Mouse (Mus musculus) hindbrain, embryonic 16.5 days (tissue): ENCODE measurements around the gene Mrtfb. TPM values are rescaled to one million over a fixed set of nuclear protein-coding genes. Genes with fewer than 3 reads are reported as not detected.
A peak's percentile ranks its signal among the peaks of the same experiment; 100 is the strongest.
"Not testable (repeated sequence)": the region's sequence is repeated elsewhere in the genome, so short reads cannot be mapped to it uniquely, and the experiment has no call there.

Experiments used
- ATAC-seq: fragments of 200-750 bp; cut with Nextera tagmentation; 2 replicates; pipeline ENCODE4 v1.8.0; 2017; ENCODE audit warnings: moderate TSS enrichment, moderate library complexity
- H3K27ac ChIP-seq: fragments of 300-500 bp; sonication (generic); 2 replicates; pipeline ENCODE4 v1.5.1; 2014; ENCODE audit warnings: low read depth, mild to moderate bottlenecking, control low read depth, low read length, moderate library complexity
- H3K27me3 ChIP-seq: fragments of 300-500 bp; sonication (generic); replicated peaks from 2 replicates; pipeline ENCODE4 v1.6.1; 2014; ENCODE audit warnings: low read length; ENCODE audit not compliant: control insufficient read depth, insufficient read depth
- H3K36me3 ChIP-seq: fragments of 300-500 bp; sonication (generic); 2 replicates; pipeline ENCODE4 v1.6.1; 2014; ENCODE audit warnings: mild to moderate bottlenecking, low read length, moderate library complexity, mixed read lengths; ENCODE audit not compliant: control insufficient read depth, insufficient read depth
- H3K4me1 ChIP-seq: fragments of 300-500 bp; sonication (generic); 2 replicates; pipeline ENCODE4 v1.6.1; 2014; ENCODE audit warnings: low read depth, low read length; ENCODE audit not compliant: control insufficient read depth, insufficient read depth
- H3K4me2 ChIP-seq: fragments of 300-500 bp; sonication (generic); 2 replicates; pipeline ENCODE4 v1.6.1; 2014; ENCODE audit warnings: mild to moderate bottlenecking, low read length, control low read depth, moderate library complexity
- H3K4me3 ChIP-seq: fragments of 300-500 bp; sonication (generic); 2 replicates; pipeline ENCODE4 v1.5.1; 2014; ENCODE audit warnings: mild to moderate bottlenecking, low read length, control low read depth, moderate library complexity
- H3K9ac ChIP-seq: fragments of 300-500 bp; sonication (generic); 2 replicates; pipeline ENCODE4 v1.6.1; 2014; ENCODE audit warnings: low read depth, mild to moderate bottlenecking, control low read depth, low read length, moderate library complexity
- H3K9me3 ChIP-seq: fragments of 300-500 bp; sonication (generic); 2 replicates; pipeline ENCODE4 v1.6.1; 2014; ENCODE audit warnings: mild to moderate bottlenecking, low read length, moderate library complexity; ENCODE audit not compliant: control insufficient read depth
- WGBS: fragments of 180-500 bp; shearing (Covaris S2); extraction: QIAGEN DNeasy Blood & Tissue Kit; methylation state at CpG from one replicate; pipeline ENCODE4 v1.1.7; 2014; 5-methylcytosine and 5-hydroxymethylcytosine counted together
- polyA plus RNA-seq: library from polyadenylated mRNA; unstranded; fragments of >200 nt; fragmentation: Nextera tagmentation; extraction: Ambion mirVana; gene quantifications from 2 replicates; pipeline ENCODE4 v1.2.1, GENCODE M21; 2015

Gene Mrtfb
- polyA plus RNA-seq, 1 experiment from 2014 or later = 10.5 TPM

GRCm38 (mm10) chr16:13331898-13332297 is 75.6 kb downstream of the Mrtfb start:
- Histone ChIP-seq H3K27ac (0 out of 2 replicates have a peak overlapping the region, but pooled peaks have one; percentile 34), H3K9ac (no peak overlapping the region), H3K4me3 (no peak overlapping the region), H3K9me3 (no peaks in the 10 kb centered on the region), H3K27me3 (no peaks in the 10 kb centered on the region), H3K4me2 (no peak overlapping the region), H3K36me3 (no peaks in the 10 kb centered on the region; the same call in 1 of the 2 replicates), H3K4me1 (peaks cover 4% of the 10 kb centered on the region)
- 40% methylated on average over 3 of the region's 3 CpGs for WGBS
- peak; percentile 58 for ATAC-seq

GRCm38 (mm10) chr16:13332536-13332935 is 76.3 kb downstream of the Mrtfb start:
- H3K36me3 ChIP-seq = no peaks in the 10 kb centered on the region; the same call in 1 of the 2 replicates
- ATAC-seq = no peak
- no peak overlapping the region for H3K4me3 ChIP-seq
- H3K4me2 ChIP-seq = no peak overlapping the region
- no peaks in the 10 kb centered on the region for H3K27me3 ChIP-seq
- H3K27ac ChIP-seq = no peak overlapping the region
- no peak overlapping the region for H3K9ac ChIP-seq
- 73% methylated on average over 2 of the region's 2 CpGs for WGBS
- no peaks in the 10 kb centered on the region for H3K9me3 ChIP-seq
- peaks cover 4% of the 10 kb centered on the region for H3K4me1 ChIP-seq

GRCm38 (mm10) chr16:13333781-13334341 is 77.6 kb downstream of the Mrtfb start:
- ATAC-seq = no peak
- no peaks in the 10 kb centered on the region for H3K27me3 ChIP-seq
- no peak overlapping the region for H3K4me3 ChIP-seq
- no peaks in the 10 kb centered on the region for H3K36me3 ChIP-seq
- H3K4me1 ChIP-seq = peaks cover 4% of the 10 kb centered on the region
- 83% methylated on average over 5 of the region's 5 CpGs for WGBS
- no peaks in the 10 kb centered on the region for H3K9me3 ChIP-seq
- H3K27ac ChIP-seq = no peak overlapping the region
- no peak overlapping the region for H3K9ac ChIP-seq
- no peak overlapping the region for H3K4me2 ChIP-seq

- peaks cover 4% of the 10 kb centered on the region; the same call in 1 of the 2 replicates for H3K4me1 ChIP-seq
- no peak overlapping the region for H3K9ac ChIP-seq
- WGBS = 86% methylated on average over 5 of the region's 5 CpGs
- no peak for ATAC-seq
- no peak overlapping the region for H3K4me3 ChIP-seq
- H3K27ac ChIP-seq = no peak overlapping the region
- H3K4me2 ChIP-seq = no peak overlapping the region
- no peaks in the 10 kb centered on the region for H3K9me3 ChIP-seq
- no peaks in the 10 kb centered on the region for H3K36me3 ChIP-seq
- no peaks in the 10 kb centered on the region for H3K27me3 ChIP-seq
Observed at GRCm38 (mm10) chr16:13336503-13337230, 80.4 kb downstream of the Mrtfb start.

GRCm38 (mm10) chr16:13338094-13338493 is 81.8 kb downstream of the Mrtfb start:
- H3K4me3 ChIP-seq = no peak overlapping the region
- H3K27ac ChIP-seq = no peak overlapping the region
- H3K9ac ChIP-seq = no peak overlapping the region
- no peaks in the 10 kb centered on the region for H3K4me1 ChIP-seq
- no peaks in the 10 kb centered on the region for H3K36me3 ChIP-seq
- ATAC-seq = no peak
- WGBS = 77% methylated on average over 4 of the region's 4 CpGs
- no peaks in the 10 kb centered on the region for H3K9me3 ChIP-seq
- H3K4me2 ChIP-seq = no peak overlapping the region
- no peaks in the 10 kb centered on the region for H3K27me3 ChIP-seq

- Histone ChIP-seq H3K4me2 (no peak overlapping the region), H3K4me1 (no peaks in the 10 kb centered on the region), H3K27ac (no peak overlapping the region), H3K9me3 (no peaks in the 10 kb centered on the region), H3K27me3 (no peaks in the 10 kb centered on the region), H3K9ac (no peak overlapping the region), H3K4me3 (no peak overlapping the region), H3K36me3 (no peaks in the 10 kb centered on the region)
- WGBS = 86% methylated on average over 6 of the region's 6 CpGs
- no peak for ATAC-seq
Observed at GRCm38 (mm10) chr16:13339433-13339832, 83.2 kb downstream of the Mrtfb start.

GRCm38 (mm10) chr16:13345822-13346221 is 89.5 kb downstream of the Mrtfb start:
- ATAC-seq, H3K4me3 ChIP-seq, H3K36me3 ChIP-seq, H3K9me3 ChIP-seq, H3K27ac ChIP-seq, H3K4me2 ChIP-seq, H3K27me3 ChIP-seq, H3K4me1 ChIP-seq, H3K9ac ChIP-seq: not testable (repeated sequence)
- 94% methylated on average over 2 of the region's 2 CpGs for WGBS

- ATAC-seq = no peak
- no peaks in the 10 kb centered on the region for H3K36me3 ChIP-seq
- H3K9ac ChIP-seq = no peak overlapping the region
- 90% methylated on average over 4 of the region's 4 CpGs for WGBS
- H3K9me3 ChIP-seq = no peaks in the 10 kb centered on the region
- no peaks in the 10 kb centered on the region for H3K27me3 ChIP-seq
- H3K4me1 ChIP-seq = 0 out of 2 replicates have a peak, but pooled peaks cover 2% of the 10 kb centered on the region
- H3K4me3 ChIP-seq = no peak overlapping the region
- no peak overlapping the region for H3K4me2 ChIP-seq
- H3K27ac ChIP-seq = no peak overlapping the region
Observed at GRCm38 (mm10) chr16:13350729-13351128, 94.4 kb downstream of the Mrtfb start.

- no peak overlapping the region for H3K4me3 ChIP-seq
- no peaks in the 10 kb centered on the region for H3K9me3 ChIP-seq
- H3K27me3 ChIP-seq = no peaks in the 10 kb centered on the region
- no peak for ATAC-seq
- no peak overlapping the region for H3K27ac ChIP-seq
- H3K36me3 ChIP-seq = no peaks in the 10 kb centered on the region
- H3K4me1 ChIP-seq = 0 out of 2 replicates have a peak, but pooled peaks cover 2% of the 10 kb centered on the region
- no peak overlapping the region for H3K9ac ChIP-seq
- H3K4me2 ChIP-seq = no peak overlapping the region
Observed at GRCm38 (mm10) chr16:13351268-13351667, 95.0 kb downstream of the Mrtfb start.
